Mouse (Mus musculus) liver, embryonic 15.5 days (tissue): ENCODE results near the gene Maml2. TPM values are rescaled to one million over a fixed set of nuclear protein-coding genes. Genes with fewer than 3 reads are reported as not detected.

Source experiments
- ATAC-seq: fragments of 200-750 bp; cut with Nextera tagmentation; 2 replicates; pipeline ENCODE4 v1.8.0; 2017; ENCODE audit warnings: moderate number of reproducible peaks, mild to moderate bottlenecking, moderate library complexity; ENCODE audit not compliant: insufficient read depth
- H3K27ac ChIP-seq: fragments of 300-500 bp; sonication (generic); replicated peaks from 2 replicates; pipeline ENCODE4 v1.5.1; 2015; ENCODE audit warnings: mild to moderate bottlenecking, inconsistent platforms
- H3K27me3 ChIP-seq: fragments of 300-500 bp; sonication (generic); 2 replicates; pipeline ENCODE4 v1.6.1; 2015; ENCODE audit warnings: mild to moderate bottlenecking, inconsistent platforms
- H3K36me3 ChIP-seq: fragments of 300-500 bp; sonication (generic); replicated peaks from 2 replicates; pipeline ENCODE4 v1.6.1; 2015; ENCODE audit warnings: moderate library complexity, mild to moderate bottlenecking, inconsistent platforms
- H3K4me1 ChIP-seq: fragments of 300-500 bp; sonication (generic); replicated peaks from 2 replicates; pipeline ENCODE4 v1.6.1; 2015; ENCODE audit warnings: inconsistent platforms
- H3K4me2 ChIP-seq: fragments of 300-500 bp; sonication (generic); 2 replicates; pipeline ENCODE4 v1.6.1; 2015; ENCODE audit warnings: moderate library complexity, mild to moderate bottlenecking, inconsistent platforms
- H3K4me3 ChIP-seq: fragments of 300-500 bp; sonication (generic); replicated peaks from 2 replicates; pipeline ENCODE4 v1.5.1; 2015; ENCODE audit warnings: mild to moderate bottlenecking, inconsistent platforms
- H3K9ac ChIP-seq: fragments of 300-500 bp; sonication (generic); 2 replicates; pipeline ENCODE4 v1.6.1; 2015; ENCODE audit warnings: moderate library complexity, mild to moderate bottlenecking, inconsistent platforms
- H3K9me3 ChIP-seq: fragments of 300-500 bp; sonication (generic); replicated peaks from 2 replicates; pipeline ENCODE4 v1.6.1; 2016; ENCODE audit warnings: inconsistent platforms
- WGBS: fragments of 180-500 bp; shearing (Covaris S2); methylation state at CpG from one replicate; pipeline ENCODE4 v1.1.7; 2015; ENCODE audit warnings: mixed read lengths; ENCODE audit not compliant: insufficient replicate concordance; 5-methylcytosine and 5-hydroxymethylcytosine counted together
- polyA plus RNA-seq: library from polyadenylated mRNA; unstranded; fragments of >200 nt; fragmentation: Nextera tagmentation; extraction: Ambion mirVana; gene quantifications from 2 replicates; pipeline ENCODE4 v1.2.1, GENCODE M21; 2015

Gene Maml2
- polyA plus RNA-seq, 1 experiment from 2014 or later, result 0.84 TPM

DNA sequence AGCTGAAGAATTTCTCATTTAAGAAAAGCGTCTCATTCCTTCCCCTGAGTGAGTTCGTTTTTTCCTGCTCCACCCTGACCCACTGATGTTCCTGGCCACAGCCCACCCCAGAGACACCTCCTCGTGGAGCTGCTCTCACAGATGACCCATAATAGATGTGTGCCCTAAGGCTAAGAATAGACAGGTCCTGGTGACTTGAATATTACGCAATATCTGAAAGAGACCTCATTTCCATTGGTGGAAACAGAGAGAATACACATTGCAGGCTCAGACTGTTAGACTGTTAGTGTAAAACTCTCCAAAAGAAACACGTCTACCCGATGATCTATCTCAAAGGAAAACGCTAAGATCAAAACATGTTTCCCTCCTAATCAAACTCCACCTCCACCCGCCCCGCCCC lies 391.2 kb downstream of the Maml2 start:
- no peaks in the 10 kb centered on the region for H3K27me3 ChIP-seq
- H3K4me3 ChIP-seq, result no peak overlapping the region
- WGBS, result 52% methylated on average over 9 of the region's 9 CpGs
- H3K36me3 ChIP-seq, result no peaks in the 10 kb centered on the region
- no peak overlapping the region for H3K27ac ChIP-seq
- no peak overlapping the region for H3K9ac ChIP-seq
- no peak for ATAC-seq
- no peak overlapping the region for H3K4me2 ChIP-seq
- 0 out of 2 replicates have a peak, but pooled peaks cover 3% of the 10 kb centered on the region for H3K4me1 ChIP-seq
- no peaks in the 10 kb centered on the region for H3K9me3 ChIP-seq

DNA sequence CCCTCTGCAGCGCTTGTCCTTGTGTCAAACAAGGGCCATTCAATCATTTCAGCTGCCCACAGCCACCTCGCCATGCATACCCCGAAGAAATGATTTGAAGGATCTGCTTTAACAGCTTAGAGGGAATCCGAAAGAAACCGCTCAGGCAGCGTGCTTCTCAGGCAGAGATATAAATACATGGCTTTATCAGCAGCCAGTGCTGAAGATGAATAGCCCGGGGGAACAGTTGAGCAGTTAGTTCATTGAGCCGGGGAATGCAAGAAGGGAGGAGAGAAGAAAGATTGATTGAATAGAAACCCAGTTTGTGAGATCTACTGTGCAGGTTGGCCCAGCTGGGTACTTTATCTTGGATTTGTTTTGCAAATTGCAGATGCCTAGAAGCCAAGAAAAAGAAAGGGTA lies 392.6 kb downstream of the Maml2 start:
- WGBS, result 60% methylated on average over 8 of the region's 8 CpGs
- H3K4me3 ChIP-seq, result no peak overlapping the region
- no peak overlapping the region for H3K4me2 ChIP-seq
- no peak overlapping the region for H3K27ac ChIP-seq
- H3K36me3 ChIP-seq, result no peaks in the 10 kb centered on the region
- no peaks in the 10 kb centered on the region for H3K9me3 ChIP-seq
- H3K4me1 ChIP-seq, result 0 out of 2 replicates have a peak, but pooled peaks cover 3% of the 10 kb centered on the region
- ATAC-seq, result no peak
- no peaks in the 10 kb centered on the region for H3K27me3 ChIP-seq
- H3K9ac ChIP-seq, result no peak overlapping the region

DNA sequence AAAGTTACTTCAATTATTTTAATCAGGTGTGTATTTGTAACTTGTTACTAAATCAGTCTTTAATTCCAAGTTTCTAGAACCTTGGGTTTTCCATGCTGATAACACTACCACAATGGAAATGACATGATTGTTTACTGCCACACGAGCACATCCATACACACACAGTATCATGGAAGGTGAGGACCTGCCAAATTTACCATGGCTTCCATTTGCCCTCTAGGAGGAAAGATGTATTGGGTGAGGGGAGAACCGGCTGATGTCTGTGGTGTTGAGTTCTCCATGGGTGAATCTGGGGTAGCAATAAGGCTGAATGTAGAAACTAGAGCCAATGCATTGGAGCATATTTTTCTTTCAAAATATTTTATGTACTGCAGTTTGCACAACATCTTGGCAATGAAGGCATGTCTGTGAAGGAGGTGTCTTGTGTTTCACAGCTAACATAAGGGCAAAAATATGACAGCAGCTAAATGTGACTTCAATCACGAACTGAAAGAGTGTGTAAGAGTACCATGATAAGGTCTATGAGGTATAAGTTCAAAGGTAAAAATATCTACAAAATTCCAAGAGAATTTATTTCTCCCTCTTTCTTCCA lies 396.0 kb downstream of the Maml2 start:
- no peaks in the 10 kb centered on the region for H3K36me3 ChIP-seq
- no peak overlapping the region for H3K4me2 ChIP-seq
- ATAC-seq, result no peak
- no peaks in the 10 kb centered on the region for H3K27me3 ChIP-seq
- no peaks in the 10 kb centered on the region for H3K9me3 ChIP-seq
- H3K27ac ChIP-seq, result no peak overlapping the region
- no peak overlapping the region for H3K9ac ChIP-seq
- H3K4me3 ChIP-seq, result no peak overlapping the region
- H3K4me1 ChIP-seq, result 0 out of 2 replicates have a peak, but pooled peaks cover 3% of the 10 kb centered on the region
- 58% methylated on average over 3 of the region's 3 CpGs for WGBS

DNA sequence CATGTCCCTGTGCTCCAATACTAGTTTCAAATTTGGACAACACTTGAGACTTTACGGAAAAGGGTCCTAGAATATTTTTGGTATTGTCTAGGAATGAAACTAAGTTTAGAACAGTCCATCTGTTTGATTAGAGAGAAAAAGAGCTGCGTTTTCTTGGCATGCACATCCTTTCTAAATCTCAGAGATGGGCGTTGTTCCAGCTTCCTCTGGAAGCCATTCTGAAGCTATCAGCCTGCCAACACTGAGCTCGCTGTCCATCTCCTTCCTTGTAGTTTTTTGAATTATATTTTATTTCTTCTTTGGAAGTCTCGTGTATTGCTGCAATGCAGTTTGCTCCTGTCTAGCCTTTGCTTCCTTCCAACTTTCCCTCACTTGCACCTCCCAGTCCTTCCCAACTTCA lies 396.5 kb downstream of the Maml2 start:
- Histone ChIP-seq H3K27me3 (no peaks in the 10 kb centered on the region), H3K36me3 (no peaks in the 10 kb centered on the region), H3K4me2 (no peak overlapping the region), H3K9me3 (no peaks in the 10 kb centered on the region), H3K9ac (no peak overlapping the region), H3K4me1 (no peaks in the 10 kb centered on the region), H3K4me3 (no peak overlapping the region), H3K27ac (no peak overlapping the region)
- WGBS, result 61% methylated on average over 5 of the region's 5 CpGs
- no peak for ATAC-seq

DNA sequence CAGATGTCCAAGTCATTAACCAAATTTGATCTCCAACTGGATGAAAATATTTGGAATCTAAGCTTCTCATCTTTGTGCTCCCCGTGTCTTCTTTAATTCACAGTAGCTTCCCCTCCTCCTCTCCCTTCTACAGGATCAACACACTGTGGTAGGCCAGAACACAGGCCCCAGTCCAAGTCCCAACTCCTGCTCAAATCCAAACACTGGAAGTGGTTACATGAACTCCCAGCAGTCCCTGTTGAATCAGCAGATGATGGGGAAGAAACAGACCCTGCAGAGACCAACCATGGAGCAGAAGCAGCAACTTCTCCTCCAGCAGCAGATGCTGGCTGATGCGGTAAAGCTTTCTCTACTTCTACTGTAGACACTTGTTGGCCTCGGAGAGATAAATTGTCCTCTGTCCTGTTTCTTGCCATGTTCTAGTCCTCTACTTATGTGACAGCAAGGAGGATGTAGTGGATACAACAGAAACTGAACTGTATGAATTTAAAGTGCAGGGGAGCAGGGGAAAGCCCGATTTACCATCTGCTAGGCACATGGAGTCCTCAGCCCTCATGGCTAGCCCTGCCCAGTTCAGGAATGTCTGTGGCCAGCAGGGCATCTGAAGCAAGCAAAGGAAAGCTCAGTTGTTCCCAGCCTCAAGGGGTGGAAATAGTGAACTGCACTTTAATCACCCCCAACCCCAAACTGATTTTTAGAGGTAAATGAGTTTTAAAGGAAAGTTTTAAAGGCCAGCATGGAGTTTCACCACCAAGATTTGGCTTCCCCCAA lies 399.5 kb downstream of the Maml2 start:
- Histone ChIP-seq H3K9me3 (no peaks in the 10 kb centered on the region), H3K27ac (no peak overlapping the region), H3K4me3 (no peak overlapping the region), H3K9ac (no peak overlapping the region), H3K4me1 (no peaks in the 10 kb centered on the region), H3K4me2 (no peak overlapping the region), H3K27me3 (no peaks in the 10 kb centered on the region), H3K36me3 (no peaks in the 10 kb centered on the region)
- ATAC-seq, result no peak
- 61% methylated on average over 4 of the region's 4 CpGs for whole genome bisulfite sequencing

DNA sequence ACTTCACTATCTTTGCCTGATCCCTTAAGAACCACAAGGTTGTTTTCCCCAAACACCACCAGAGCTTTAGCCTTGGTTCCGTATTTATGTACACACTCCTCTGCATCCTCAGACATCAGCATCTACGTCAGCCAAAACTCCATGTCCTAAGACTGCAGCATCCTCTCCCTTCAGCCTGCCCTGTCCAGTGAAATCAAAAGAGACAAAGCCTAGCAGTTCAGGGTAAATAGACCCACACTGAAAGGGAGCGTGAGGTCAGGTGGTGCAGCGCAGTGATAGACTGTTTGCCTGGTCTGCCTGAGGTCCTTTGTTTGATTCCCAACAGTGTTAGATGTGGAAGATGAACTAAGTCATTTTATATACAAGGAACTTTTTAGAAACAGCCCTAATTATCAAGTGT lies 400.1 kb downstream of the Maml2 start:
- Histone ChIP-seq H3K4me2 (no peak overlapping the region), H3K36me3 (no peaks in the 10 kb centered on the region), H3K27me3 (no peaks in the 10 kb centered on the region), H3K9ac (no peak overlapping the region), H3K4me1 (no peaks in the 10 kb centered on the region), H3K4me3 (no peak overlapping the region), H3K27ac (no peak overlapping the region), H3K9me3 (no peaks in the 10 kb centered on the region)
- ATAC-seq, result no peak
- 68% methylated on average over 4 of the region's 4 CpGs for WGBS

DNA sequence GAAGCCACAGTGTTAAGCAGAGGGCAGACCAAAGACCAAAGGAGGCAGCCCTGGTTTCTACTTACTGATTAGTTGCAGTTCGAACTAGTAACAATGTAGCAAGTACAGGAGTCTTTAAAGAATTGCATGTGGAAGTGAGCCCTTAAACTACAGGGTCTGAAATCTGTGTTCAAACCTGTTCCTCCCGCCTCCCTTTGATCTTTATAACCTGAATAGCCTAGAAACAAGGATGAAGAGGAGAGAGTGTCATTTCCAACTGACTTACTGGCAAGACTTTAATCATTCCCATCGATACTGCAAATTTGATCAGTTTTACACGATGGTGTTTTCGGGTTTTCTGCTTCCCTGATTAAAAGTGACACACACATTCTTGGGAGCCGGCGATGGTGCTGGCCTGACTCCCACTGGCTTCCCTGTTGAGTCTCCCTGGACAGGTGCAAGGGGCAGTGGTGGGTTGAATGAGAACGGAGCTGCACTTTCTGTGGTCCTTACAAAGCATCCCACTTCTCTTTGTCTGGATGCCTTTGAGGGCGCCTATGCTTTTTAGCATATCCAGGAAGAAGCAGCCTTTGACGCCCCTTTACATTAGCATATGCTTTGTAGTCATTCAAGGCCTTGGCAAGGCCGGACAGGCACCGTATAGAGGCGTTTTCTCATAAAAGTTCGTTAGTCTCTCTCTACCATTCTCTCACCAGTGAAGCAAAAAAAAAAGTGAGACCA lies 401.5 kb downstream of the Maml2 start:
- ATAC-seq, result no peak

DNA sequence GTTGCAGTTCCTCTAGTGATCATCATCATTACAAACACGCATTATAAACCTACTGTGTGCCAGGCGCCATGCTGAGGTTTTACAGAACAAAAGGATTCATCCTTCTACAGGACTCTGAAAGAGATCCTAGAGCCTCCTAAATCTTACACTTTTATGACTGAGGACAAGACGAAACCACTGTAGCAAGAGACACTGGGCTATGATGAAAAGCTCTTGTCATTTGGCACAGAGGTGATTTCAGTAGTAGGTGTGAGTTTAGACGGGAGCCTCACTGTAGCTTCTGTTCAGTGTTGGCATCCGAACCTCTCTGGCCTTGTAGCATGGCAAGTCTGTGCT lies 402.0 kb downstream of the Maml2 start:
- Histone ChIP-seq H3K4me3 (no peak overlapping the region), H3K27ac (no peak overlapping the region), H3K9ac (no peak overlapping the region), H3K4me2 (no peak overlapping the region), H3K36me3 (no peaks in the 10 kb centered on the region), H3K9me3 (no peaks in the 10 kb centered on the region), H3K27me3 (no peaks in the 10 kb centered on the region), H3K4me1 (no peaks in the 10 kb centered on the region)
- no peak for ATAC-seq
- 62% methylated on average over 5 of the region's 5 CpGs for WGBS

More for the DNA sequence above, 401.5 kb downstream of the Maml2 start:
- H3K4me2 ChIP-seq, result no peak overlapping the region
- no peaks in the 10 kb centered on the region for H3K4me1 ChIP-seq
- H3K27me3 ChIP-seq, result no peaks in the 10 kb centered on the region
- H3K27ac ChIP-seq, result no peak overlapping the region
- H3K36me3 ChIP-seq, result no peaks in the 10 kb centered on the region
- H3K4me3 ChIP-seq, result no peak overlapping the region
- no peaks in the 10 kb centered on the region for H3K9me3 ChIP-seq
- WGBS, result 61% methylated on average over 14 of the region's 14 CpGs
- no peak overlapping the region for H3K9ac ChIP-seq

DNA sequence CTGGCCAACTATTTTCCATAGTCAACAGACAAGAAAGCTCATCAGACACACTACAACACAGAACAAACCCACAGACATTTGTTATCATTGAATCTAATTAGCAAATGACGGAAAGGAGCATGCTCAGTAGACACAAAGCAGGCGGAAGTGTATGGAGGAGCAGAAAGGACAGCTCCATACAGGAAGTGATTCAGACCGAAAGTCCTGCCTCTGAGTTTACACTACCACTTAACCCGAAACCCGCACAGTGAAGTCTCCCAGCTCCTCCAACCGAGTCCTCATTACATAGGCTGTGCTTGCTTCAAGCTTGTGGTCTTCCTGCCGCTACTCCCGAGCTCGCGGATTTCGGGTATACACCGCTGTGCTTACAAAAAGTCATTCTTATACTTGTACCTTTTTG lies 404.0 kb downstream of the Maml2 start:
- no peak overlapping the region for H3K9ac ChIP-seq
- no peaks in the 10 kb centered on the region for H3K9me3 ChIP-seq
- 79% methylated on average over 12 of the region's 12 CpGs for WGBS
- no peak for ATAC-seq
- H3K4me1 ChIP-seq, result no peaks in the 10 kb centered on the region
- H3K4me2 ChIP-seq, result no peak overlapping the region
- no peaks in the 10 kb centered on the region for H3K27me3 ChIP-seq
- H3K4me3 ChIP-seq, result no peak overlapping the region
- no peak overlapping the region for H3K27ac ChIP-seq
- H3K36me3 ChIP-seq, result no peaks in the 10 kb centered on the region

DNA sequence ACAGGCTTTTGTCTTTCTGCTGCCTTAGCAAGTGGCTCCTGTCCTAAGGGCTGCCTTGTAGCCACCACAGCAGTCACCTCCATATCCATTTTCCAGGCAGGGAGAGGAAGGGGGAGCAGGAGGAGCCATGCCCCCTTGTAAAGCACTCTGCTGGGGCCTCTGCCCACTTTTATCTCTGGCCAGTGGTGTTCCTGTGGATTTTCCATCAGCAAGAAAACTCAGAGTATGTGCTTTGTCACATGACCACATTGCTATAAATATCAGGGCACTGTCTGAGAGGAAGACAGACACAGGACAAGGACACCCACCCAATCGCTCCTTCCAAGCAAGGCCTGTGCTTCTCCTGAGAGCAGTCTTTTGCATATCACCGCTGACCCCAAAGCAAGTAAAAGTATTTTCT lies 405.3 kb downstream of the Maml2 start:
- no peak for ATAC-seq
- Histone ChIP-seq H3K9ac (no peak overlapping the region), H3K4me3 (no peak overlapping the region), H3K9me3 (no peaks in the 10 kb centered on the region), H3K4me2 (no peak overlapping the region), H3K36me3 (no peaks in the 10 kb centered on the region), H3K27ac (no peak overlapping the region), H3K4me1 (no peaks in the 10 kb centered on the region), H3K27me3 (no peaks in the 10 kb centered on the region)
- WGBS, result 68% methylated on average over 2 of the region's 2 CpGs

DNA sequence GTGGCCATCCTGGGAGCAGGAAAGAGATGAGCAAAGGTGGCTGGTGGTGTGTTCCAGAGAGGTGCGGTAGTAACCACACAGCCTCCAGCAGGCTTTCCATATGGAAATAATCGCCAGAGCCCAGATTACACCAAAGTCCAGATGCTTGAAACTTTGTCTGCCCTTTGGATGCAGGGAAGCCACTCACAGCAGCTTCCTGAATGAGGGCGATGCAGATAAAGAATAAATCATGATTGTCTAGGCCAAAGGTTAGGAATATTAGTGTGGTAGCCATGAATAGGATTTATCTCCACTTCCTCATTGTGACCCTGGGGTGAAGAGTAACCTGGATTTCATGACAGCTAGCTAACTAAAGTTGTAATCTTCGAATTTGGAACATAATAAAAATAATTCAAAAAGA lies 407.2 kb downstream of the Maml2 start:
- WGBS, result 55% methylated on average over 4 of the region's 4 CpGs
- Histone ChIP-seq H3K4me2 (no peak overlapping the region), H3K4me3 (no peak overlapping the region), H3K9me3 (no peaks in the 10 kb centered on the region), H3K27me3 (no peaks in the 10 kb centered on the region), H3K9ac (no peak overlapping the region), H3K36me3 (no peaks in the 10 kb centered on the region), H3K27ac (no peak overlapping the region), H3K4me1 (no peaks in the 10 kb centered on the region)
- ATAC-seq, result no peak
